Mouse (Mus musculus) common myeloid progenitor, adult 5-6 weeks (primary cell): ENCODE results near the gene Cpd. TPM values are rescaled to one million over a fixed set of nuclear protein-coding genes. Genes with fewer than 3 reads are reported as not detected.
A peak's percentile ranks its signal among the peaks of the same experiment; 100 is the strongest.
"Not testable (repeated sequence)": the region's sequence is repeated elsewhere in the genome, so short reads cannot be mapped to it uniquely, and the experiment has no call there.

Experiments used
- ATAC-seq: replicated peaks from 2 replicates; pipeline ENCODE4 v1.8.0; 2016; ENCODE audit warnings: low read depth, mild to moderate bottlenecking, moderate TSS enrichment, inconsistent platforms; ENCODE audit not compliant: poor library complexity, severe bottlenecking
- total RNA-seq: library from RNA; stranded (forward); fragments of 200-1000, 187-1606 nt; gene quantifications from 2 replicates; pipeline ENCODE4 v1.2.3, GENCODE M21; 2017

The Cpd gene
- total RNA-seq, 1 experiment from 2014 or later, result 11.6 TPM

DNA sequence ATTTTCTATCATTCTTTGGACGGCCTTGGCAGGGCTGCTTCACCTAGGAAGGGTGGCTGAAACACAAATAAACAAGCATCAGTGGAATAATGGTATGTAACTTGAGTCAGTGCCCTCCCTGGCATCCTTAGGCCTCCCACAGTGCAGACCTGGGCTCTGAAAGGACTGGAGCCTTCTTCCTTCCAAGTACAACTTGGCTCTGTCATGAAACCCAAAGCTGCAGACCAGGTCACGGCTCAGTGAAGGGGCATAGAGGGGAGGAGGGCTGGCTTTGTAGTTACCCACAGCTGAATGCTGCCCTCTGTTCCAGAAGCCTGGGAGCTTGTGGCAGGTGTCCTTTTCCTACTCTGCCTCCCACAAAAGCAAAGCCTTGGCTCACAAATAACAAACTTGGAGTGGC is 2.8 kb upstream of the Cpd start:
- no peak for ATAC-seq

DNA sequence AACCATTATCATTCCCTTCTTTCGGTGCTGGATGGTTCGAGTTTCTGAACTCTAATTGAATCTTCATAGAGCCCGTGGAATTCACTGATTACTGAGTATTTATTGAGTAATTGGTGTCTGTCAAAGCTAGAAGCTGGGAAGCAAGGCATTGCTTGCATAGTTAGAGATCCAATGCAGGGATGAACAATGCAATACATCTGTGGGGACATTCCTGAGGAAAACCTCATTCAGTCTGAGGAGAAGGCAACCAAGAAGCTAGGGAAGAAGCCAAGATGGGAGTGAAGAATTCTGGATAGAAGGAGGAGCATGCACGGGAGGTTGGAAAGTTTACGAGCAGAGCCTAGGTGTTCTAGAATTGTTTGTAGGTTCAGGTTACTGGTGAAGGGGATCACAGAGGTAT is 1.3 kb upstream of the Cpd start:
- no peak for ATAC-seq

DNA sequence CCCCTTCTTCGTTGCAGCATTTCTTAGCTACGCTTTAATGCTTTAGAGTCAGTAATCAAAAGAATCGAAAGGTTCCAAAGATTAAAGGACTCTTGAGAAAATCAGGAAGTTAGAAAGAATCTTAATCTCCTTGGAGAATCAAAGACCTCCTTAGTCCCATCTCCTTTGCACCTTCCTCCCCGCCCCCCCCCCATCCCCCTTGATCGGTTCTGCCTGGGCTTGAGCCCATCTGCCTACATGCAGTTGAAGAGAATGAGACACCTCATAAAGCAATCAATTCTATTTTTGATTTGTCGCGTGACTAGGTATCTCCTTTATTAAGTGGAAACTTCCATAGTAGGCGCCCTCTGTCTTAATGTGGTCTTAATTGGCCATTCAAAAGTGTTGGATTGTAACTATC is 536 bp upstream of the Cpd start:
- no peak for ATAC-seq

DNA sequence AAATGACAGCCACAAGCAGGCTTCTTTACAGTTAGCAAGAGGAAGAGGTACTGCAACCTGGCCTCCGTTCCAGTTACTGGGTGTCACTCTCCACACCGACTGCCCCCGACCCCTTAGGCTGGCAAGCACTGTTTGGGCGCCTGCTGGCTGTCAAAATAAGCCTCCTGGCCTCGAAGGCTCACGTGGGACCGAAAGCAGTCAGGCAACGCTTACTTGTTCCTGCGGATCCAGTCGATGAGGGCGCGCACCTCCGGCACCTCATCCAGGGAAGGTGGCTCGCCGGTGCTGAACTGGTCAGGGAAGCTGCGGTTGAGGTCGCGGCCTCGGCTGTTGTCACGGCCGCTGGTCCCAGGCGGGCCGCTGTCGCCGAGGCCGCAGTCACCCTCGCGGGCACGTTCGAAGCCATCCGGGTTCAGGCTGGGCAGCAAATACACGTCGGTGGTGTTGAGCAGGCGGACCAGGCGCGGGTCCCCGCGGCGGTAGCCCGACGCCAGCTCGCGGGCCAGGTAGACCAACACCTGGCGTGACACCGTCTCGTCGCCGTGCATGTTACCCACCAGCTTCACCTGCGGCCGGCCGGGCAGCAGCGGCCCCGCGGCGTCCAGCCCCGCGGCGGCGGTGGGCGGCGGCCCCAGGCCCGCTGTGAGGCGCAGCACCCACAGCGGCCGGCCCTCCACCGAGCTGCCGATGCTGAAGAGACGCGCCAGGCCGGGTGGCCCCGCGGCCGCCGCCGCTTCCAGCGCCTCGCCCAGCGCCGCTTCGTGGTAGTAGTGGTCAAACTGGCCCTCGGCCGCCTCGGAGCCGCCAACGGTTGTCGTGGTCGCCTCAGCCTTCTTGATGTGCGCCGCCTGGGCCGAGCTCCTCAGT is 574 bp downstream of the Cpd start:
- ATAC-seq, result peak; percentile 16

DNA sequence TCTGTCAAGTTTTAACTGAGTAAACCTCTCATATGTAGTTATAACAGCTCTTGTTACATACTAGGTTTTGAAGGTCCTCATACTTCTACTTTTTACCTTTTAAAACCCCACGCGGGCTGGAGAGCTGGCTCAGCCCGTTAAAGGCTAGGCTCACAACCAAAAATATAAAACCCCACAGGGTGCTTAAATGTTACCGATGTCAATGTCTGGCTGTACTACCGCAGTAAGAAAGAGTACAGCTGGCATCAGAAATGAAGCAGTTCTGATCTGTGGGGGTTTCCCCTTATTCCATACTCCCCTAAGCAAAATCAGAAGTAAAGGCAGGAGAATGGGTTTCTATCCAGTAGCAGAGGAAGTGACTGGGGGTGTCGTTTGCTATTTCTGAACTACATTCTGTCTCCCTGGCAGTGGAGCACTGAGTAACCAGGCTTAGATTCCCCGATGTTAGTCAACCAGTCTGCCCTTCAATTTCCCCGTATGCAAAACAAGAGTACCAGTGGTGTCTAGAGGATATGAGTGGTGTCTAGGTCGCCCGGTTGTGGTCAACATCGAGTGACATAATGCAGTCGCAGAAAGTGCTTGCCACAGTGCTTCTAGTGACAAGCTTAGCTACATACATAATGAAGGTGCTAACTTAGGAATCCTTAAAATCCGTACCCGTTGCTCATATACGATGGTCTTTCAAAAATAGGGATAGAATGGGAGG is 1.4 kb downstream of the Cpd start:
- peak; percentile 81 for ATAC-seq

DNA sequence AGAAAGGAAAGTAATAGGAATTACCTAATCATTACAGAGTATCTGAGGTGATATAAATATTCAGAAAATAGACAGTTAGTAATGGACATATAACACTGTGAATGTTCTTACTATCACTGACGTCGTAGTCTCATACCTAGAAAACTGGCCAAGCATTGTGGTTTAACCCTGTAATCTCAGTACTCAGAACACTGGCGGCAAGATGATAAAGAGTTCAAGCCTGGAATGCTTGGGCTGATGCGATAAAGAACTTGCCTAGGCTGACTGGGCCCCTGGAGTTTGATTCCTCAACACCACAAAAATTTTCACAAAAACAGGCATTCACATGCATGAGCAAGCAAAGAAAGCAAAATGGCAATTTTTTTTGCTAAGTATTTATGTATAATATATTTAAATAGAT is 8.2 kb downstream of the Cpd start:
- peak; percentile 63; the same call in 1 of the 2 replicates for ATAC-seq

DNA sequence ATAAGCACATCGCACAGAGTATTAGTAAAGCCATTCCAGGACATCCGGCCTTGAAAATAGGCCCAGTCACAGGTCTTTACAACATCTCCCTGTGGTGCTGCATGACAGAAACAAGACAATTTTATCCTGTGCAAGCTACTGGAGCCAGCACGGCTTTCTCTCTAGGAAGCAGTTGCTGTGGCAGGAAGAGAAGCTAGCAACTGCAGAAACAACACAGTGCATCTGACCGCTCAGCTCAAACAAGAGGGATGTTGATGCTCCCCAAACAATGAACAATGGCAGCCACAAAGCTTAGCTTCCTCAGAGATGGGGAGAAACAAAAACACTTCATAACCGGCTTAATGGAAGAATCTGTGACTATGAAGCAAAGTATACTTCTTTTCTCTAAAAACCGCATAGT is 10.5 kb downstream of the Cpd start:
- ATAC-seq, result no peak

DNA sequence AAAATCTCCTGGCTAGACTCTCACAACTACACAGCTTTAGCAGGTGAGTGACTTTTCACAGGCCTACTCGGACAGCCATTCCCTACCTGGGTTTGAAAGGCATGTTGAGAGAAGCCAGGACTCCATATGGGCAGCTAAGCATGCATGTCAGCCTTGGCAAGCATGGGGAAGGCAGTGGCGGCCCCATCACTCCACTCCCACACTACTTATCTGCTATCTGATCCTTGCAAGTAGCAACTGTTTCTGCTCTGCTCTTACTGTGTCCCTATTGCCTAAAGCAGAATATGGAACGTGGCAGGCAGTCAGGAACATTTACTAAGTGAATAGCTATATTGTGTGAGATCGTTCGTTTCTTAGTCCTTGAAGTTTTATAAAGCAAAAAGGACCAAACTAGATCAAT is 10.9 kb downstream of the Cpd start:
- no peak for ATAC-seq

DNA sequence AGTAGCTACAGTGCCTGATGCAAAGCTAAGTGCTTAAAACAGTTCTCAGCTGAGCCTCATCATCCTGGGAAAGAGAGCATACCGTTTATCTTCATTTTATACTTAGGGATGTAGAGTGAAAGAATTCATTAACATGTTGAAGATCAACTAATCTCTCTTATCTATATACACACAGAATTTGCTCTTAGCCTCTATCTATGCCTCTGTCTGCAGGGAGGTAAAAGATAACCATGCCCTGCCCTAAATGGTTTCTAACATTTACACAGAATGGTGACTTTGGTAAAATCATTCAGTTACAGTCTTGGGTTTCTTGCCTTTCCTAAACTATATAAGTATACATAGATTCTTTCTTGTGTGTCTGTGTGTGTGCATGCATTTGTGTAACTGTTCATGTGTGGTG is 12.2 kb downstream of the Cpd start:
- no peak for ATAC-seq

DNA sequence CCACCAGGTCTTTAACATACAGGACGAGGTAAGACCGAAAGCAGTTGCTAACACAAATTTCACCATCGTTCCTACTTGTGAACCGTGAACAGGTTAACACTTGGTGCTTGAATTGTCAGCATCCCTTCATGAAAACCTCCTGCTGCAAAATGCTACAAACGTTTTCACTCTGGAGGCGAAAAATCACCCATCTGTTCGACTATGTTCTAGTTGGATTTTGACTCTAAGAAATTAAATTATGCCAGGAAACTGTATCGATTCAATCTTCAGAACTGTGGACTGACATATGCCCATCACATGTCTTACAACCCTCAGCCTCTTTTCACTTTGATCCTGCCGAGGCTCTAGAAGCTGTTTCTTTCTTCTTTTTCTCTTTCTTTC is 21.9 kb downstream of the Cpd start:
- no peak for ATAC-seq

DNA sequence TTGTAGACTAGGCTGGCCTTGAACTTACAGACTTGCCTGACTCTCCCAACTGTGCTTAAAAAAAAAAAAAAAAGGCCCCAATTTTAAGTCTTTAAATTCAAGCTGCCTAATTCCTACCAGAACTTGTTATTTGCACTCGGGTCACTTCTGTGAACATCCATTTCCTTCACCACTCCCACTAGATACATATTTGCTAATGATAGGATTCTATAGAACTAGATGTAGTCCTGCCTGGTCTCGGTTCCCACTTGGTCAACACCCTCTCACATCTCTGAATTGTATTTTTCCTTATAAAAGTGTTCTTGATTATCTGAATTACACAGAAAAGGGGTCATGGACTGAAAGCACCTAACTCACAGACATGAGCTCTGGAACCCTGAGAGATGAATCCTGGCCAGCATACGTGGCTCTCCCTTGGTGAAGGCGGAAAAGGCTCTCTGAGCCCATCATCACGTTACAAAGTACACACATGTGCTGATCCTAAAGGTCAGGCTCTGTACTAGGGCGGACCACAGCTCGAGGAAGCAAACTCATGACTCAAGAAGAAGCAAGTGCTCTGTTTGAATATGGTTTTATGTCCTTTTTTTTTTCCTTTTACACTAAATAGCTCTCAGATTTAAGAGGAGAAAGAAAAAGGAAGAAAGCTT is 22.5 kb downstream of the Cpd start:
- ATAC-seq, result no peak

DNA sequence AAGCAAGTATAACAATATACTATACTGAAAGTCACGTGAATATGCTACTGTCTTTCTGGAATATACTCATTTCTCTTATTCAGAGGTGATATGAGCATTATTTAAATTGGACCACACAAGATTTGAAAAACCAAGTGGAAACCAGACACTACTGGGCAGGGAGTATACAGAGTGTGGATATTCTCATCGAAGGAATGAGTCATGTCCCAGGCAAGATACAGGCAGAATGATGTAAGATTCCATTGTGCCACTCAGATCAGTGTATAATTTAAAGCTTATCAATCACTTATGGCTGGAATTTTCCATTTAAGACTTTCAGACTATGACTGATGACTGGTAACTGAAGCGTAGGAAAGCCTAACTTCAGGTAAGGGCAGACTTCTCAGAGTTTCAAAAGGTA is 23.2 kb downstream of the Cpd start:
- ATAC-seq, result no peak

DNA sequence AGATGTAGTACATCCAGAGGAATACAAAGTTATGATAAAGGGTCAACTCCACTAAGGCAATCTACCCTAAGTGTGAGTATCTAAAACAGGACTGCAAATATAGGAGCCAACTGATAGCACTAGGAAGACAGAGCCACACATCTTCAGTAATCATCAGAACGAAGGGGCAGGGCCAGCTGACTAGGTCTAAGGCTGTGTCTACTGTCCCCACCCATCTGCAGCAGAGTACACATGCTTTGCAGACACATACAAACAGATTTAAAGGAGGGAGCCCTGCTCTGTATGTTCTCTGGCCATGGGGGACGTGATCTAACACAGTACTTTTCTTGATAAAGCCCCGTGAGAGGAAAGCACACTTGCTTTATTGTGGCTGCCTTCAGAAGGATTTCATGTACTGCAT is 25.5 kb downstream of the Cpd start:
- no peak for ATAC-seq

DNA sequence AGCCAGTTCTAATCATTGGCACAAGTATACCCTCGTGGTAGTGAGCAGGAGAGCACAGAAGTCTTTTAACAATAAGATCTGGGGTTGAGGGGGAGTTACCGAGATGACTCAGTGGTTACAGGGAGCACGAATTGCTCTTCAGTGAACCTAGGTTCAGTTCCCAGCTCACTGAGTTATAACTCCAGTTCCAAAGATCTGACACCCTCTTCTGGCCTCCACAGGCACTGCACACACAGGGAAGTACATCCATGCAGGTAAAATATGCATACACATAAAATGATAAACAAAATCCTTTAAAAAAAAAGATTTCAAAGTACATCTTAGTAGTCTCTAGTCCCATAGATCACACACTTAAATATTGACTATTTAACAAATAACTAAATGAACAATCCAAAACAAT is 29.2 kb downstream of the Cpd start:
- ATAC-seq, result no peak

DNA sequence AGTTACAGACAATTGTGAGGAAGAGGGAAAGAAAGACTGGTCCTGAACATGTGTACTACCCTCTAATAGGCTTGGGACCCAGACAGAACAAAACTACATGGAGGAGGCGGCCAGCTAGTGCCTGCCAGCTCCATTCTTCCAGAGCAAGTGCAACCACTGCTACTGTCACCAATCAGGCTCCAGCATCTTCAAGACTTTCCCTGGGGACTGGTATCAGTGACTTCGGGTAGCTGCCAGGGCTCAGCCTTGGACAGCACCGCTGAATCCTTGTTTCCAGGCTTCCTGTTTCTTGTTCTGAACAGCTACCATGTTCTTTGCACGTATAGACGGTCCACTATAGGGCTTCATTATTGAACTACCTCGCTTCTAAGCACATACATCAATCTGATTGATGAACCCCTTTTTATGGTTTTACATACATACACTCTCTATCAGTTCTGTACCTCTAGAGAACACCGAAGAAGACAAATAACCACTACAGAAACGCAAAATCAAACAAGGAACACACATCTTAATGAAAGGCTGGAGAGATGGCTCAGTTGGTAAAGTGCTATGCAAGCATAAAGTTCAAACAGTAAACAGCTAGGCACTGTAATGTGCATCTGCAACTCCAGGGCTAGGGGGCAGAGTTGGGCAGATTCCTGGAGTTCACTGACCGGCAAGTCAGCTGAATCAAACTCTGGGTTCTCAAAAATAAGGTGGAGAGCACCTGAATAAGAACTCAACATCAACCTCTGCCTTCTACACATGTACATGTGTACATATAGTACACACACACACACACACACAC is 35.9 kb downstream of the Cpd start:
- ATAC-seq, result no peak

DNA sequence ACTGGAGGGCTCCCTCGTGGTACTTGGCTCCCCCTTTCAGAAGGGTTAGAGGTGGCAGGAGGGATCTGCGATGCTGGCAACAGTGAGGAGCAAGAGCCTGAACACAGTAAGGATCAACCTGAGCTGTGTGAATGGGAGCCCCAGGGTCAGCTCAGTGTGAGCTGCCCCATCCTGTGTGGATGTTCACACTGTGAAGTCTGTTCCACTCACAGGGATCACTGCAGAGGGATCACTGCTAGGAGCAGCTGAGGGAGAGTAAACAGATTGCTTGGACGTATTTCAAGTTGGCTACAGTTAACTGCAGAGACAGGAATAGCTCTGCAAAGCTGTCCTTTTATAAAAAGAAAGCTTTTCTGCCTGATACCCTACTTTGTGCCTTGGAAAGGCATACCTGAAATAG is 37.4 kb downstream of the Cpd start:
- no peak for ATAC-seq

DNA sequence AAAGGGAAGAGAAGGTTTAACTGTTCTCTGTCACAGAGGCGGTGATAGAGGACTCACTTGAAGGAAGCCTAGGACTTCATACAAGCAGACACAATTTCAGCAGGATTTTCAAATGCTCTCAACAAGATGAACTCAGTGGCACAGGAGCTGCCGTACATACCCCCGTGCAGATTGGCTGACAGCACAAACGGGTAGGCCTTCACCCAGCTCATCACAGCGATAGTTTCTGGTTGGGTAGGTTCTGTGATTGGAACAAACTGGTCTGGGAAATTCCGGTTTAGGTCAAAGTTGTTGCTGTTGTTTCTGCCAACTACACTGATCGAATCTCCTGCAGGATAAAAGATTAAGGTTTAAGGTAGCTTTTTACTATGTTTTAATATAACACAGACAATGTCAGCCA is 38.3 kb downstream of the Cpd start:
- ATAC-seq, result no peak

DNA sequence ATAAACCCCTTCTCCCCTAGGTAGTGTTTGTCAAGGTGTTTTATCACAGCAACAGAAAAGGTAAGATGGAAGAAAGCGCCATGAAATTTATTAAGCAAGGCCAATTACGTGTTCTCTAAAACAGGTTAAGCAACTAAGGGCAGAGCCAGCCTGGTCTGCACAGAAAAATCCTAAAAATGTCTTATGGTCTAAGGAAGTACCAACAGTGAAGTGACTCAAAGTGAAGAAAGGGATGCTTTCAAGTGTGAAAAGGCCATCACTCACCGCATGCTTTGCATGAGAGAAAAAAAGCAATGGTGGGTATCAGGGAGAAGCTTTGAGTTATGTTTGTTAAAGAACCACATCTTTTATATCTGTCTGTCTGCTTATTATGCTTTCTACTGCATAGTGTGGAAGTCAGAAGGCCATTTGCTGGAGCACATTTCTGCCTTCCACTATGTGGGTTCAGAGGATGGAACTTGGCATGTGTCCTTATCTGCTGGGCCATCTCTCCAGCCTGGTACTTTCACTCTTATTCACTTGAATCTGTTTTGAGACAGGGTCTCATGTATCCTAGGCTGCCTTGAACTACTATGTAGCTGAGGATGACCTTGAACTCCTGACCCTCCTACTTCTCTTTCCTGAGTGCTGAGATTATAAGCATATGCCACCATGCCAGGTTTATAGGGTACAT is 39.7 kb downstream of the Cpd start:
- ATAC-seq, result no peak

DNA sequence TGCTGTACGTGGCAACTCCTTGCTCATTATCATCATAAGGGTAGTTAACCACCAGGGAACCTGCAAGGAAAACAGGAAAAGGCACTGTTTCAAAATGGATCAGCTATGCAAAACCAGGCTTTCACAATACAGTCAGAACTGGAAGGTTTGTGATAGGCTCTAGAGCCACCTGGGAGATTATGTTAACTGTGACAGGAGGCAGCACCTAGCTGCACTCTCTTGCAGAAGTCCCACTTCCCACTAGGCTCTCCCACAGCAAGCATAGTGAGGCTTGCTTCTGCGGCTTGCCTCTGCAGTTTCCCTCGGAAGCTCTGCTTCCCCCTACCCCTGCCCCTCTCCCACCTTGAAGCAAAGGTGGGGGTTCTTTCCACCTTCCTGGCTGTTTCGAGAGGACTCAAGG is 40.8 kb downstream of the Cpd start:
- no peak for ATAC-seq

DNA sequence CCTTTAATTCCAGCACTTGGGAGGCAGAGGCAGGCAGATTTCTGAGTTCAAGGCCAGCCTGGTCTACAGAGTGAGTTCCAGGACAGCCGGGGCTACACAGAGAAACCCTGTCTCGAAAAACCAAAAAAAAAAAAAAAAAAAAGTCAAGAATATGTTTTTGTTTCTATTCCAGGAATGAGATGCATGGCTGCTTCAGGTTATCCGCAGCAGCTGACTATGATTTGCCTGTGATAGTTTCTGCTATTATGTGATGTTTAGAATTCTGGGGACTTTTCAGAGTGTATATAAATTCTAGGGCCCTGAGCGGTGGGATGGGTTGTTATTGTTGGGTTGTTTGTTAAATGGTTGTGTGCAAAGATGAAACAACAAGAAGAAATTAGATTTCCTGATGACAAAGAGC is 41.7 kb downstream of the Cpd start:
- ATAC-seq, result not testable (repeated sequence)
